Mouse (Mus musculus): ENCODE measurements around the gene Tmem144.
"Not testable (repeated sequence)": the region's sequence is repeated elsewhere in the genome, so short reads cannot be mapped to it uniquely, and the experiment has no call there.

Tmem144 gene

GRCm38 (mm10) chr3:79808530-79809179 is 43.9 kb downstream of the Tmem144 start:
- DNase-seq (ENCODE audit: low spot score), result no peak

DNA sequence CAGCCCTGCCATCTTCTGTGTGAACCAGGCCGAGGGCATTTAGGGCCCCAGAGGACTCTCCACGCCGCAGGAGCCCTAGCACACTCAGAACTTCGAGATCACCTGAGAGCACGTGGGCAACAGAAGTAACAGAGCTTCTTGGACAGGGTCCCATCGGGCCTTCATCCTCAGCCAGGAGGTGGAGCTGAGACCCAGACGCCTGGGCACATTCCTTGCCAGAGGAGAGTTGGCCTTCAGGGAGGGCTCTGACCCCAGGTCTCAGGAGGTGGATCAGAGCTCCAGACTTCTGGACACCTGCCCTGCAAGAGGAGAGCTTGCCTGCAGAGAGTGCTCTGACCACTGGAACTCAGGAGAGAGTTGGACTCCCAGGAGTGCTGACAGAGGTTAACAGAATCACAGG is 51.8 kb downstream of the Tmem144 start:
- DNase-seq (ENCODE audit: low spot score), result not testable (repeated sequence)

DNA sequence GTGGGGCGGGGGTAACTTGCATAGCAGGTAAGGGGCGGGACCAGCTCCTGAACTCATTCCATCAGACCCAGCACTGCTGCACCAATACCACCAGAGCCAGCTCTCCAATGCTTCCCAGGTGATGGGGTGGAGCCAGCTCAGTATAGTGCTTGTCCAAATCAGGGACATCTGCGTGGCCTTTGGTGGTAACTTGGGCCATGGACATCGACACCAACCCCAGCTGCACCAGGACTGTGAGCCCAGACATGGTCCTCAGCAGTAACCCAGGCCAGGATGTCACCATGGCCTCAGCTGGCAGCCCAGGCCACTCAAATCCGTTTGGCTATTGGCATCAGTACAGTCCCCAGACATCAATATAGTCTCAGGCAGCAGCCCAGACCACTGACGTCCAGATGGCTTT is 60.3 kb downstream of the Tmem144 start:
- no peak for DNase-seq (ENCODE audit: low spot score)

DNA sequence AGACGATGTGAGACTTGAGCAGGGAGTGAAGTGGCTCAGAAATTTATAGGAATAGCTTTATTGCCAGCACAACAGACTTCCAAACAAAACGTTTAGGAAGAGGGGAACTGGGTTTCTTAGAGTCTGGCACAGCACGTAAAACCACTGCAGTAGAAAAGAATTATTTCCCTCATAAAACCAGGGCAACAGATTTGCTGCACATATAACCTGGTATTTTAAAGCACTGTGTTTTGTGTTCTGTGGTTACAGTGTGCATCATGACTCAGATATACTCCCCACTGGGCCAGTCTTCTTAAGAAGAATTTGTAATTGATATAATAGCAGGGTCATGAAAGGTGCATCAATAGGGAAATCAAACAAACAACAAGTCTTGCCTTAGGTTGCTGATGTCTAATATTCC is 62.2 kb downstream of the Tmem144 start:
- no peak for DNase-seq (ENCODE audit: low spot score)

GRCm38 (mm10) chr3:79789554-79789953 is 63.0 kb downstream of the Tmem144 start:
- DNase-seq (ENCODE audit: low spot score), result no peak

GRCm38 (mm10) chr3:79788959-79789358 is 63.6 kb downstream of the Tmem144 start:
- DNase-seq (ENCODE audit: low spot score), result no peak

- no peak for DNase-seq (ENCODE audit: low spot score)
Observed at GRCm38 (mm10) chr3:79784362-79784736, 68.2 kb downstream of the Tmem144 start.

- DNase-seq (ENCODE audit: low spot score), result no peak
Observed at GRCm38 (mm10) chr3:79783630-79784361, 68.8 kb downstream of the Tmem144 start.

GRCm38 (mm10) chr3:79772701-79773100 is 79.9 kb downstream of the Tmem144 start:
- no peak for DNase-seq (ENCODE audit: low spot score)

Measured in layer of hippocampus, adult 9-10 months (tissue).